Mouse (Mus musculus): ENCODE data around the gene Tmem30a. TPM values are rescaled to one million over a fixed set of nuclear protein-coding genes. Genes with fewer than 3 reads are reported as not detected.

Gene Tmem30a
- total RNA-seq (2021) = 98.9 and 105 TPM in 2 replicates
- long read RNA-seq, experiment 1, transcript Tmem30a-201 (7 exons, 3,658 nt) = major isoform, 223 of 242 reads
- long read RNA-seq, experiment 1, transcript Tmem30a-204 (6 exons, 2,662 nt) = minor isoform, 13 of 242 reads
- long read RNA-seq, experiment 1, partial matches to known transcripts = 3 of 242 reads
- long read RNA-seq, experiment 1, other reads (novel, unspliced or antisense) = 3 of 242 reads
- long read RNA-seq, experiment 2, transcript Tmem30a-204 (6 exons, 2,662 nt) = minor isoform, 6 of 178 reads
- long read RNA-seq, experiment 2, transcript Tmem30a-201 (7 exons, 3,658 nt) = major isoform, 157 of 178 reads
- long read RNA-seq, experiment 2, partial matches to known transcripts = 0 of 178 reads
- long read RNA-seq, experiment 2, other reads (novel, unspliced or antisense) = 15 of 178 reads

- peak; percentile 97 for DNase-seq
These were observed at the start of gene Tmem30a for GRCm38 (mm10) chr9:79792841-79793835. Gene Tmem30a, minus strand, starts transcription at chr9:79793507.

GRCm38 (mm10) chr9:79842615-79843014 is 49.3 kb upstream of the Tmem30a start:
- DNase-seq = no peak

GRCm38 (mm10) chr9:79842028-79842427 is 48.7 kb upstream of the Tmem30a start:
- no peak for DNase-seq

GRCm38 (mm10) chr9:79831294-79831693 is 38.0 kb upstream of the Tmem30a start:
- DNase-seq = no peak

- no peak for DNase-seq
These were observed 37.6 kb upstream of the Tmem30a start for GRCm38 (mm10) chr9:79830874-79831273.

- no peak for DNase-seq
These were observed 36.8 kb upstream of the Tmem30a start for GRCm38 (mm10) chr9:79829842-79830800.

- no peak for DNase-seq
These were observed 33.8 kb upstream of the Tmem30a start for GRCm38 (mm10) chr9:79827072-79827471.

- no peak for DNase-seq
These were observed 32.2 kb upstream of the Tmem30a start for GRCm38 (mm10) chr9:79825526-79825925.

- DNase-seq = no peak
These were observed 30.5 kb upstream of the Tmem30a start for GRCm38 (mm10) chr9:79823856-79824255.

- no peak for DNase-seq
These were observed 30.1 kb upstream of the Tmem30a start for GRCm38 (mm10) chr9:79823438-79823837.

GRCm38 (mm10) chr9:79816464-79816863 is 23.2 kb upstream of the Tmem30a start:
- no peak for DNase-seq

GRCm38 (mm10) chr9:79816013-79816412 is 22.7 kb upstream of the Tmem30a start:
- DNase-seq = no peak

GRCm38 (mm10) chr9:79814592-79814991 is 21.3 kb upstream of the Tmem30a start:
- DNase-seq = no peak

GRCm38 (mm10) chr9:79810969-79811902 is 17.9 kb upstream of the Tmem30a start:
- no peak for DNase-seq

GRCm38 (mm10) chr9:79810534-79810933 is 17.2 kb upstream of the Tmem30a start:
- no peak for DNase-seq

GRCm38 (mm10) chr9:79809411-79809810 is 16.1 kb upstream of the Tmem30a start:
- DNase-seq = no peak

GRCm38 (mm10) chr9:79807178-79807577 is 13.9 kb upstream of the Tmem30a start:
- no peak for DNase-seq

GRCm38 (mm10) chr9:79806317-79807075 is 13.2 kb upstream of the Tmem30a start:
- DNase-seq = no peak

- no peak for DNase-seq
These were observed 12.1 kb upstream of the Tmem30a start for GRCm38 (mm10) chr9:79805426-79805825.
